Mouse (Mus musculus) hindbrain, embryonic 12.5 days (tissue): Measurements from ENCODE around the gene Parp9. TPM values are rescaled to one million over a fixed set of nuclear protein-coding genes. Genes with fewer than 3 reads are reported as not detected.
"Not testable (repeated sequence)": the region's sequence is repeated elsewhere in the genome, so short reads cannot be mapped to it uniquely, and the experiment has no call there.

Experiments used
- ATAC-seq: fragments of 200-750 bp; cut with Nextera tagmentation; 2 replicates; pipeline ENCODE4 v1.8.0; 2017; ENCODE audit warnings: moderate TSS enrichment; ENCODE audit not compliant: low FRiP score
- H3K27ac ChIP-seq: fragments of 300-500 bp; sonication (generic); 2 replicates; pipeline ENCODE4 v1.5.1; 2016; ENCODE audit warnings: mild to moderate bottlenecking
- H3K27me3 ChIP-seq: fragments of 300-500 bp; sonication (generic); 2 replicates; pipeline ENCODE4 v1.6.1; 2016; ENCODE audit warnings: mild to moderate bottlenecking
- H3K36me3 ChIP-seq: fragments of 300-500 bp; sonication (generic); 2 replicates; pipeline ENCODE4 v1.6.1; 2016; ENCODE audit warnings: mild to moderate bottlenecking
- H3K4me1 ChIP-seq: fragments of 300-500 bp; sonication (generic); 2 replicates; pipeline ENCODE4 v1.6.1; 2016
- H3K4me2 ChIP-seq: fragments of 300-500 bp; sonication (generic); replicated peaks from 2 replicates; pipeline ENCODE4 v1.6.1; 2016; ENCODE audit warnings: mild to moderate bottlenecking
- H3K4me3 ChIP-seq: fragments of 300-500 bp; sonication (generic); 2 replicates; pipeline ENCODE4 v1.5.1; 2016; ENCODE audit warnings: mild to moderate bottlenecking
- H3K9ac ChIP-seq: fragments of 300-500 bp; sonication (generic); 2 replicates; pipeline ENCODE4 v1.6.1; 2016; ENCODE audit warnings: mild to moderate bottlenecking, moderate library complexity
- H3K9me3 ChIP-seq: fragments of 300-500 bp; sonication (generic); replicated peaks from 2 replicates; pipeline ENCODE4 v1.6.1; 2016; ENCODE audit warnings: mild to moderate bottlenecking
- WGBS: fragments of 180-500 bp; shearing (Covaris S2); methylation state at CpG from one replicate; pipeline ENCODE4 v1.1.7; 2016; 5-methylcytosine and 5-hydroxymethylcytosine counted together
- polyA plus RNA-seq: library from polyadenylated mRNA; unstranded; fragments of >200 nt; fragmentation: Nextera tagmentation; extraction: Ambion mirVana; gene quantifications from 2 replicates; pipeline ENCODE4 v1.2.1, GENCODE M21; 2016

Parp9 gene
- polyA plus RNA-seq, 1 experiment from 2014 or later = 2.4 TPM

DNA sequence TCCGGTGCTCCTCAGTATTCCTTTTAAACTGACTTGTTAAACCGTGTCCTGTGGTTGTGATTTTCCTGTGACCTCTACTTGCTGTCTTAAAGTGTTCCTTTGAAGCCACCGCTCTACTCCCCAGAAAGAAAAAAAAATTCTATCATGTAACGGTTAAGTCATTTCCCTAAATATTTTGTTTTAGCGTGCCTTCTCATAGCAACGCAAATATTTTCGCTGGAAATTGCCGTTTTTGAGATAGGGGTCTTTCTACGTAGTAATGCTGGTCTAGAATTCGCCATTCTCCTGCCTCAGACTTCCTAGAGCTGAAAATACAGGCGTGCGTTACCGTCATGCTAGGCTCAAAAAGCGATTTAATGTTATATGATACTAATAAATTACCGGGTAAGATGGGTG lies 44.2 kb downstream of the Parp9 start:
- Histone ChIP-seq H3K27me3 (no peaks in the 10 kb centered on the region), H3K4me3 (peak overlapping the region; percentile 88), H3K36me3 (no peaks in the 10 kb centered on the region), H3K4me1 (peaks cover 9% of the 10 kb centered on the region), H3K4me2 (peak overlapping the region; percentile 69), H3K9me3 (no peaks in the 10 kb centered on the region), H3K9ac (peak overlapping the region; percentile 94), H3K27ac (0 out of 2 replicates have a peak overlapping the region, but pooled peaks have one; percentile 46)
- 6% methylated on average over 15 of the region's 15 CpGs for WGBS
- peak; percentile 19 for ATAC-seq

DNA sequence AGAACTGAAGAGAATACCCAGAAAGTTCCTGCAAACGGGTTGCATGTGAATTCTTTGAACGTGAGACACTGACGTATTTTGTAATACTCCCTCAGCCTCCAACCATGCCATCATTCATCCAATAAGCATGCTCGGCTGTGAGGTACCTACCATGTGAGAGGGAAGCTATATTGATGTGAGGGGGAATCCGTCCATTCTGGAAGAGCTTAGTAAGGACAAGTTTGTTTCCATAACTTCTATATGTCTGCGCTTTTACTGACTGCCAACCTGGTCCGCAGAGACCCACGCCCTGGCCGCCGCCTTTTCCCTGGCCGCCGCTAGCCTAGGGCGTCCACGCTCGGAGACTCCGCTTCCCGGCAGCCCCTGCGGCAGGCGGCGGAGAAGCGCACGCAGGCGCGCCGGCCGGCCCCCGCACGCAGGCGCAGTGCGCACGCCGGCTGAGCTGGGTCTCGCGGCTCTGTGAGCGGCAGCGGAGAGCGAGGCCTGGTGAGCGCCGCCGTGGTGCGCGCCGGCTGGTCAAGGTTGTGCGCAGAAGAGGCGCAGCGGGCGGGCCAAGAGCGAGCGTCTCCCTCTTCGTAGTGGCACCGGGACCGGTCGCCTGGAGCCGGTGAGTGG lies 44.7 kb downstream of the Parp9 start:
- Histone ChIP-seq H3K4me2 (peak overlapping the region; percentile 69), H3K36me3 (no peaks in the 10 kb centered on the region), H3K9me3 (no peaks in the 10 kb centered on the region), H3K4me3 (peak overlapping the region; percentile 88), H3K27ac (peak overlapping the region; percentile 99), H3K27me3 (no peaks in the 10 kb centered on the region), H3K9ac (peak overlapping the region; percentile 94), H3K4me1 (peaks cover 9% of the 10 kb centered on the region)
- under 1% methylated on average over 46 of the region's 54 CpGs for WGBS
- ATAC-seq = peak; percentile 95

DNA sequence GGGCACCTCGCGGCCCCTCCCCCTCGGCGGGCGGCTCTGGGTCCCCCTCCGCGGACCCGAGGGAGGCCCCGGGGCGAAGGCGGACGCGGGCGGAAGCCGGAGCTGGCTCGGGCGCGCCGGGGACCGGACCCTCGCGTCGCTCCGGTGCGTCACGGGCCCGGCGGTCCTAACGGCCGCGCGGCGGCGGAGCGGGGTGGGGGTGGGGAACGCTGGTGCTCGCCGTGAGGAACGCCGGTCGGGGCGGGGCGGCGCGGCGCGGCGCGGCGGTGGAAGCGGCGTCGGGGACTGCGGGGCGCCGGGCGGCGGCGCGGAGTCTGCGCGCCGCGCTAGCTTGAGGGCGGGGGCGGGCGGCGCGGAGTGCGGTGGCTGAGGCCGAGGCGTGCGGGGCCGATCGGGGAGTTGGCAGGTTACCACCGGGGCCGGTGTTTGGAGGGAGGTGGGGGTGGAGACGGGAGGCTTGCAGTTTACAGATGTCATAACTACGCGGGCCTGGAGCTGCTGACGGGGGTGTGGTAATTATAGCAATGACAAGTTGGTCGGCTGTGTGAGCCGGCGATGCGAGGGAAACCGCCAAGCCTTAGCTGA lies 45.3 kb downstream of the Parp9 start:
- Histone ChIP-seq H3K9ac (peak overlapping the region; percentile 94), H3K4me3 (peak overlapping the region; percentile 88), H3K4me1 (peaks cover 9% of the 10 kb centered on the region), H3K36me3 (no peaks in the 10 kb centered on the region), H3K9me3 (no peaks in the 10 kb centered on the region), H3K4me2 (peak overlapping the region; percentile 69), H3K27ac (peak overlapping the region; percentile 99), H3K27me3 (no peaks in the 10 kb centered on the region)
- WGBS = under 1% methylated on average over 63 of the region's 86 CpGs
- peak; percentile 80 for ATAC-seq

DNA sequence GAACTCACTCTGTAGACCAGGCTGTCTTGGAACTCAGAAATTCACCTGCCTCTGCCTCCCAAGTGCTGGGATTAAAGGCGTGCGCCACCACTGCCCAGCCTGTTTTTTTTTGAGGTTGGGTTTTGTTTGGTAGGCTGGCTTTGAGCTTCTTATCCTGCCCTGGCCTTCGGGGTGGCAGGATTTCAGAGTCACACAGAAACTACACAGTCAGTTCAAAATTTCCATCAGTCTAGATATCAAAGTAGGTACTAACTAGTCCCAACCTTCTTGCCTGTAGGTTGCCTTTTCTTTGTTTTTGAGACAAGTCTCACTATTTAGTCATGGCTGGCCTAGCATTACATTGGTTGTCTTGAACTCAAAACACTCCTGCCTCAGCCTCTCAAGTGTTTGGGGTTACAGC lies 46.2 kb downstream of the Parp9 start:
- WGBS = 69% methylated on average over 3 of the region's 3 CpGs
- Histone ChIP-seq H3K4me3 (peak overlapping the region; percentile 88), H3K4me2 (peak overlapping the region; percentile 69), H3K27me3 (no peaks in the 10 kb centered on the region), H3K36me3 (no peaks in the 10 kb centered on the region), H3K9ac (no peak overlapping the region), H3K9me3 (no peaks in the 10 kb centered on the region), H3K27ac (no peak overlapping the region), H3K4me1 (peaks cover 9% of the 10 kb centered on the region)
- no peak for ATAC-seq

DNA sequence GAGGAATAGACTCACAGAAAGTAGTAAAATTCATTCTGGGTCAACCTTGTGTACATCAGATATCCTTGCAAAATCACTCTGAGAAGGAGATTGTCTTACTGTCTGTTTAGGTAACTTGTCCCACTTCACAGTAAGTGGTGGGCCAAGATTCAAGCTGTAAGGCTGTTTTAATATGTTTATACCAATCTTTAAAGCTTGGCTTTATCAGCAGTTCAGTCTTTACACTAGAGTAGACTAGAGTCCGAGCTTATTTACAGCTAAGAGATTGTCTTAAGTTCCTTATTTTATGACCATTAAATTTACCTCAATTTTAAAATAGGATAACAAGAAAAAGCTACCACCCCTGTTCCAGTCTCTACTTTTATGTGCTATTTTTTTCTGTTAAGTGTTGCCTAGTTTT lies 49.7 kb downstream of the Parp9 start:
- H3K4me3 ChIP-seq = no peak overlapping the region
- H3K9me3 ChIP-seq = no peaks in the 10 kb centered on the region
- no peak for ATAC-seq
- H3K9ac ChIP-seq = no peak overlapping the region
- H3K4me2 ChIP-seq = no peak overlapping the region
- H3K36me3 ChIP-seq = no peaks in the 10 kb centered on the region
- H3K27me3 ChIP-seq = no peaks in the 10 kb centered on the region
- H3K4me1 ChIP-seq = peaks cover 5% of the 10 kb centered on the region
- 94% methylated on average over 1 of the region's 1 CpGs for WGBS
- no peak overlapping the region for H3K27ac ChIP-seq

DNA sequence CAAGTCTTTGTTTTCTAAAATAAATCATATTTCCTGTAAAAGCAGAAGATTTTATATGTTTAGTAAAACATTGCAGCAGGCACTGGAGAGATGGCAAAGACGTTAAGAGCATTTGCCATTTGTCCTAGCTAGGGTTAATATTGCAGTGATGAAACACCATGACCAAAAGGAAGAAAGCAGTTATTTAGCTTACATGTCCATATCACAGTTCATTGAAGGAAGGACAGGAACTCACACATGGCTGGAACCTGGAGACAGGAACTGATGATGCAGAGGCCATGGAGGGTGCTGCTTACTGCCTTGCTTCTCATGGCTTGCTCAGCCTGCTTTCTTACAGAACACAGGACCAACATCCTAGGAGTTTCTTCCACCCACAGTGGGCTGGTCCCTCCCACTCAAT lies 54.1 kb downstream of the Parp9 start:
- Histone ChIP-seq H3K9ac (no peak overlapping the region), H3K4me3 (no peak overlapping the region), H3K27me3 (no peaks in the 10 kb centered on the region), H3K9me3 (no peaks in the 10 kb centered on the region), H3K4me1 (no peaks in the 10 kb centered on the region), H3K36me3 (no peaks in the 10 kb centered on the region), H3K27ac (no peak overlapping the region), H3K4me2 (no peak overlapping the region)
- WGBS = 86% methylated on average over 1 of the region's 1 CpGs
- ATAC-seq = no peak

DNA sequence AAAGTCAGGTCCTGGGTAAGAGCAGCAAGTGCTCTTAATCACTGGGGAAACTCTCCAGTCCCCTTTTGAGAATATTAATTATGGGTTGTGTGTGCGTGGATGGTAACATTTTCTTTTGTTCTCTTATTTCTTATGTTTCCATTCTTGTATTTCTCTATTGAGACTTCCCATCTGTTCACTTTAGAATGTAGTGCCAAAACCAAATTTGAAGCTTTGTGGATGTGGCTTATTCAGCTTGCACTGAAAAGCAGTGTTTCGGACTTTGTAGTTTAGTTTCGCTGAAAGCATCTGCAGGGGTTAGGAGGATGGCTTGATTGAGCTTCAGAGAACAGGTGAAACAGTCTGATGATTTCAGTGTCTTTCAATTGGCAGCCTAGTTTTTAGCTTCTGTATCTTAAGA lies 55.0 kb downstream of the Parp9 start:
- WGBS = 90% methylated on average over 3 of the region's 3 CpGs

DNA sequence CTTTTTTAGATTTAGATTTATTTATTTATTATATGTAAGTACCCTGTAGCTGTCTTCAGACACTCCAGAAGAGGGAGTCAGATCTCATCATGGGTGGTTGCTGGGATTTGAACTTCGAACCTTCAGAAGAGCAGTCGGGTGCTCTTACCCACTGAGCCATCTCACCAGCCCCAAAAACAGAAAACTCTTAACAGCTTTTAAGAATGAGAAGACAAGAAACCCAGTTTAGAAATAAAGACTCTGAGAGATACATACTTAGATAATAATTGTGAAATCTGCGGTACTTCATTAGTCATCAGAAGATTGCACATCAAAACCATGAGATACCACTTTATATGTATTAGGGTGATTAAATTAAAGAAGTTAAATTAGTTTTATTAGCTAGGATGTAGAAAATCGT lies 60.6 kb downstream of the Parp9 start:
- not testable (repeated sequence) for H3K4me2 ChIP-seq, H3K27me3 ChIP-seq, H3K4me1 ChIP-seq, H3K27ac ChIP-seq, ATAC-seq, H3K9me3 ChIP-seq, H3K9ac ChIP-seq, H3K4me3 ChIP-seq
- 96% methylated on average over 4 of the region's 4 CpGs for WGBS
- H3K36me3 ChIP-seq = peaks cover 10% of the 10 kb centered on the region; the same call in 1 of the 2 replicates

More for the DNA sequence above, 55.0 kb downstream of the Parp9 start:
- Histone ChIP-seq H3K9me3 (no peaks in the 10 kb centered on the region), H3K4me1 (no peaks in the 10 kb centered on the region), H3K27ac (no peak overlapping the region), H3K4me2 (no peak overlapping the region), H3K27me3 (no peaks in the 10 kb centered on the region), H3K4me3 (no peak overlapping the region), H3K36me3 (no peaks in the 10 kb centered on the region), H3K9ac (no peak overlapping the region)
- ATAC-seq = no peak

DNA sequence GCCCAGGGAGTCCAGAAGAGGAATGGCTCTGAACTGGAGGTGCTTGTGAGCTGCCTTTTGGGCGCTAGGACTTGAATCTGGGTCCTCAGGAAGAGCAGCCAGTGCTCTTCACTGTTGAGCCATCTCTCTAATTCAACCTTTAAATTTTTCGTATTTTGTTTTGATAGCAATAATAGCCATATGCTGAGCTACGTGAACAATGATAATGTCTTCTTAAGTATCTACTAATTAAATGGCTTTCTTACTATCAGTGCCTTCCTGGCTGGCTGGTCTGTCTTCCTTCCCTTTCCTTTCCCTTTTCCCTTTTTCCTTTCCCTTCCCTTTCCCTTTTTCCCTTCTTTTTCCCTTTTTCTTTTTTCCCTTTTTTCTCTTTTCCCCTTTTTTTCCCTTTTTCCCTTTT lies 70.1 kb downstream of the Parp9 start:
- peaks cover 12% of the 10 kb centered on the region for H3K36me3 ChIP-seq

DNA sequence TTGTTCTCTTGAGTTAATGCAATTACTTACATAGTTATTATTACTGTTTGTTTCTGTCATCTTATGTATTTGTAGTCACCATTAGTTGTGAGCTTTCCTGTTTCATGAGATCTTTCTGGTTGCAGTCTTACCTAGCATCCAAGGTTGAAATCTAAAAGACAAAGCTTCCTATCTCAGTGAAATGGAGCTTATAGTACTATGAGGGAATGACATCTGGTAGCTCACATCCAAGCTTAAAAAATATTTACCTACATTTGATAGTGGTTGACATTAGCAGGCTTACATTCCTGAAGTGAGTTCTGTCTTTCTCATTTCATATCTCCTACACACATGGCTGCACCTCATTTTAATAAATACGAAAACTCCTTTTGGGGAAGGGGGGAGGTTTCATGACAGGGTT lies 78.1 kb downstream of the Parp9 start:
- H3K9ac ChIP-seq = no peak overlapping the region
- WGBS = 84% methylated on average over 1 of the region's 1 CpGs

More for the DNA sequence above, 70.1 kb downstream of the Parp9 start:
- no peaks in the 10 kb centered on the region for H3K4me1 ChIP-seq
- WGBS = 94% methylated on average over 3 of the region's 3 CpGs
- H3K27me3 ChIP-seq = no peaks in the 10 kb centered on the region
- no peak overlapping the region for H3K4me2 ChIP-seq
- H3K4me3 ChIP-seq = no peak overlapping the region
- H3K9me3 ChIP-seq = no peaks in the 10 kb centered on the region
- no peak for ATAC-seq
- no peak overlapping the region for H3K27ac ChIP-seq
- H3K9ac ChIP-seq = no peak overlapping the region

More for the DNA sequence above, 78.1 kb downstream of the Parp9 start:
- Histone ChIP-seq H3K4me3 (no peak overlapping the region), H3K36me3 (peaks cover 26% of the 10 kb centered on the region), H3K27me3 (no peaks in the 10 kb centered on the region), H3K27ac (no peak overlapping the region), H3K9me3 (no peaks in the 10 kb centered on the region), H3K4me1 (no peaks in the 10 kb centered on the region), H3K4me2 (no peak overlapping the region)
- ATAC-seq = no peak

Other genes with a start within 250 kb of the Parp9 start
- 32.4 and 32.9 TPM in 2 replicates for gene Dirc2, start 169.1 kb upstream of the Parp9 start, polyA plus RNA-seq
- 21.4 and 21.5 TPM in 2 replicates for gene Hspbap1, start 168.1 kb upstream of the Parp9 start, polyA plus RNA-seq
- 0.43 and 0.47 TPM in 2 replicates for gene Parp14, start 66.9 kb upstream of the Parp9 start, polyA plus RNA-seq
- gene Dtx3l, start 681 bp downstream of the Parp9 start, polyA plus RNA-seq = 2.0 and 2.3 TPM in 2 replicates
- 84.0 and 86.8 TPM in 2 replicates for gene Kpna1, start 40.3 kb downstream of the Parp9 start, polyA plus RNA-seq
- 12.6 and 13.2 TPM in 2 replicates for gene Wdr5b, start 102.7 kb downstream of the Parp9 start, polyA plus RNA-seq
- 172 and 196 TPM in 2 replicates for gene Fam162a, start 133.1 kb downstream of the Parp9 start, polyA plus RNA-seq
- gene Ccdc58, start 133.2 kb downstream of the Parp9 start, polyA plus RNA-seq = 56.6 and 61.1 TPM in 2 replicates
- not detected in 2 replicates for gene Csta1, start 192.8 kb downstream of the Parp9 start, polyA plus RNA-seq
- gene Stfa2l1, start 218.3 kb downstream of the Parp9 start, polyA plus RNA-seq = 0.66 TPM in 1 of 2 replicates, not detected in the other
- gene Gm5483, start 245.7 kb downstream of the Parp9 start, polyA plus RNA-seq = 2.7 and 3.3 TPM in 2 replicates